Mouse (Mus musculus) neural tube, postnatal 0 days (tissue): Measurements from ENCODE around the gene Ubap1. TPM values are rescaled to one million over a fixed set of nuclear protein-coding genes. Genes with fewer than 3 reads are reported as not detected.

Experiments
- polyA plus RNA-seq: library from polyadenylated mRNA; unstranded; fragments of >200 nt; fragmentation: Nextera tagmentation; extraction: Ambion mirVana; gene quantifications from 2 replicates; pipeline ENCODE4 v1.2.1, GENCODE M21; 2015

Ubap1 gene
- polyA plus RNA-seq, result 55.6 and 55.8 TPM in 2 replicates

GRCm38 (mm10) chr4:41348584-41349198, at the start of gene Ubap1:
Ubap1 (plus strand) TSS chr4:41348996.

GRCm38 (mm10) chr4:41314141-41315129, 34.4 kb upstream of the Ubap1 start, which contains the start of gene Dcaf12:
Dcaf12 (minus strand) TSS chr4:41314889.

Other genes starting within 250 kb of the Ubap1 start
- 27.7 and 33.3 TPM in 2 replicates for gene Nol6, start 224.5 kb upstream of the Ubap1 start, polyA plus RNA-seq
- 51.4 and 54.4 TPM in 2 replicates for gene Ube2r2, start 213.3 kb upstream of the Ubap1 start, polyA plus RNA-seq
- 31.7 and 36.5 TPM in 2 replicates for gene Ubap2, start 73.9 kb upstream of the Ubap1 start, polyA plus RNA-seq
- 46.9 and 48.0 TPM in 2 replicates for gene Dcaf12, start 34.1 kb upstream of the Ubap1 start, polyA plus RNA-seq
- 1.2 and 1.4 TPM in 2 replicates for gene Kif24, start 115.9 kb downstream of the Ubap1 start, polyA plus RNA-seq
- 68.9 and 70.1 TPM in 2 replicates for gene Nudt2, start 116.2 kb downstream of the Ubap1 start, polyA plus RNA-seq
- gene AI464131, start 154.1 kb downstream of the Ubap1 start, polyA plus RNA-seq, result 21.2 and 23.0 TPM in 2 replicates
- 14.3 and 17.3 TPM in 2 replicates for gene 1110017D15Rik, start 168.3 kb downstream of the Ubap1 start, polyA plus RNA-seq
- 23.3 and 24.7 TPM in 2 replicates for gene Fam219a, start 220.5 kb downstream of the Ubap1 start, polyA plus RNA-seq
- 5.4 and 6.2 TPM in 2 replicates for gene Dnaic1, start 220.8 kb downstream of the Ubap1 start, polyA plus RNA-seq